Comparison of ENCODE assay signal across 12 mouse cellular contexts in the genomic region with DNA sequence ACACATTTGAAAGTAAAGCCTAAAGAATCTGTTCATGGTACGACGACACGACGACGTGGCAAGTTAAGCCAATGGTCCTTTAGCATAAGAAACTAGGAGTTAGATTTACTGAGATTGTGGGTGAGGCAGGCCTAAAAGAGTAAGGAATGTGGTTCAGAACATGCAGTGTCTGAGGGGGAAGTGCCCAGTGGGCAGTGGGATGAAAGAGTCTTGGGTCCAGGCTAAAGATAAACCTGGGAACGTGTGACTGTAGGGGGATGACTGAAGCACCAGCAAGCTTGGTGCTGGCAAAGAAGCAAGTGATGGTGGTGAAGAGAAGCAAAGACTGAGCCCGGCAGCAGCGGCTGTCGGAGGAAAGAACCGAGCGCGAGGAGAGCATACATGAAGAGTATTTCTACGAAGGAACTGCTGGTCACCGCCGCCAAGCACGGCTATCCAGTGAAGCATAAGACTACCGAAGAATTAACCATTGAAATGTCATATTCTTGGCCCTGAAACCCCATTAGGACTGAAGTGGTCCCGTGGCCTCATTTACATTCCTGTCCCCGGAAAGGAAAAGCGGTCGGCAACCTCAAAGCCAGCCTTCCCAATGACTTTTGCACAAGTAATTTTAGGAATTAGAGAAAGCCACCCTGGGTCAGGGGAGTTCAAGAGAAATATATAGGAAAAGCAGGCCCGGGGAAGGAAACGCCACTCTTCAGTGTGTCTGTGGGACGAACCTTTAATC.
"Had no signal": no experiment of that assay in that cellular context is flagged by ENCODE, and none has a peak within 500 bp of the region (broad histone marks: within the 10 kb centered on the region; RNA-seq: fewer than 3 reads in every experiment).

No protein-coding gene starts in this region.

- ATAC-seq: liver, postnatal 0 days; lung, postnatal 0 days; midbrain, embryonic 13.5 days; midbrain, embryonic 16.5 days had no signal

- DNase-seq: kidney, adult 2 months; kidney, postnatal 25 days; layer of hippocampus, adult 9-11 months; liver, postnatal 0 days; lung, embryonic 14.5 days; lung, postnatal 36 days; retina, postnatal 1 day; thymus, adult 2 months; thymus, postnatal 25 days had no signal
